Mouse (Mus musculus): ENCODE results near the gene Cs.
A peak's percentile ranks its signal among the peaks of the same experiment; 100 is the strongest.

Gene Cs

GRCm38 (mm10) chr10:128411211-128412054 lies 73.9 kb downstream of the Cs start, which contains the start of the genes Nabp2 and Rnf41:
Gene Nabp2, minus strand, starts transcription at chr10:128411492.
Gene Rnf41, plus strand, starts transcription at chr10:128411657.
- DNase-seq = peak; percentile 94 to 96

- no peak for DNase-seq
Measured at GRCm38 (mm10) chr10:128412055-128412381, 74.5 kb downstream of the Cs start.

Data from thymus, adult 18-20 months (tissue).